Mouse (Mus musculus): ENCODE measurements at regions not wholly inside any gene's neighbourhood (a gene's known extent, or its start where the extent isn't known, plus 50 kb on each side); places are given as distances from the start of the nearest gene placed in this dataset.

DNA sequence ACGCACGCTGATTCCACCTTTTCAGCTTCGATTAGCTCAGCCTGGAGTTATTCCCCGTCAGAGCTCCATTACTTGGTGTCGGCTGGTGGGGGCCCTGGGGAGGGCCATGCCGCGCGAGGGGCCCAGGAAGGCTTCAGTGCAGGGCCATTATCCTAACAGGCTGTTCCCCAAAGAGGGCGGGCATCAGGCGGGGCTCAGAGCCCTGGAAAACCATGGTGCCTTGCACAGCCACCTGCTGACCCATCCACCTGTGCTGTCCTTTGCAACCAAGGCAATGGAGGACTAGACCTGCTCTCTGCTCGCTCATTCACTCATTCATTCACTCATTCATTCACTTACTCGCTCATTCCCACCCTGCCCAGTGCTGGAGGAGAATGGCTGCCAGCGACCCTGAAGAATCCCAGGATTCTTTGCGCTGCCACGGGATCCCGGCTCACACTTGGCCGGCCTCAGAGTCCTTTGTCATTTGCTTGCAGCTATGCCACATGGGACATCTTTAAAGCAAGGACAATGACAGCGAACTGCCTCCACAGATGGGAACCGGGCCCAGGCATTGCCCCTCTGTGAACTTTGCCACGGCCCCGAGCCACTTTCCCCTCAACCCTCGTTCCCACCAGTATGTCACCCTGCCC, 78.6 kb upstream of the Nkx1-1 start:
- TF ChIP-seq POLR2AphosphoS2 (IDR thresholded peaks at IDR 0.05; ENCODE audit: insufficient read length, low read depth), result no peak
- no peak for TF ChIP-seq POLR2A (IDR thresholded peaks at IDR 0.05; ENCODE audit: insufficient read length, low read depth)
- TF ChIP-seq USF1 (IDR thresholded peaks at IDR 0.05; ENCODE audit: low read depth), result no peak
- TF ChIP-seq TCF12 (IDR thresholded peaks at IDR 0.05; ENCODE audit: insufficient read depth, poor library complexity, severe bottlenecking), result no peak
